Mouse (Mus musculus) midbrain, embryonic 15.5 days (tissue): ENCODE measurements around the gene Rer1. TPM values are rescaled to one million over a fixed set of nuclear protein-coding genes. Genes with fewer than 3 reads are reported as not detected.
"Not testable (repeated sequence)": the region's sequence is repeated elsewhere in the genome, so short reads cannot be mapped to it uniquely, and the experiment has no call there.

ENCODE experiments used
- ATAC-seq: fragments of 200-750 bp; cut with Nextera tagmentation; replicated peaks from 2 replicates; pipeline ENCODE4 v1.8.0; 2017; ENCODE audit warnings: moderate TSS enrichment
- H3K27ac ChIP-seq: fragments of 300-500 bp; sonication (generic); 2 replicates; pipeline ENCODE4 v1.5.1; 2015; ENCODE audit warnings: mild to moderate bottlenecking, inconsistent platforms
- H3K27me3 ChIP-seq: fragments of 300-500 bp; sonication (generic); replicated peaks from 2 replicates; pipeline ENCODE4 v1.6.1; 2015; ENCODE audit warnings: inconsistent platforms
- H3K36me3 ChIP-seq: fragments of 300-500 bp; sonication (generic); replicated peaks from 2 replicates; pipeline ENCODE4 v1.6.1; 2015; ENCODE audit warnings: inconsistent platforms
- H3K4me1 ChIP-seq: fragments of 300-500 bp; sonication (generic); 2 replicates; pipeline ENCODE4 v1.6.1; 2015; ENCODE audit warnings: inconsistent platforms
- H3K4me2 ChIP-seq: fragments of 300-500 bp; sonication (generic); 2 replicates; pipeline ENCODE4 v1.6.1; 2015; ENCODE audit warnings: inconsistent platforms, mild to moderate bottlenecking, moderate library complexity
- H3K4me3 ChIP-seq: fragments of 300-500 bp; sonication (generic); 2 replicates; pipeline ENCODE4 v1.5.1; 2015; ENCODE audit warnings: mild to moderate bottlenecking, inconsistent platforms
- H3K9ac ChIP-seq: fragments of 300-500 bp; sonication (generic); 2 replicates; pipeline ENCODE4 v1.6.1; 2015; ENCODE audit warnings: mild to moderate bottlenecking, inconsistent platforms
- H3K9me3 ChIP-seq: fragments of 300-500 bp; sonication (generic); 2 replicates; pipeline ENCODE4 v1.6.1; 2016; ENCODE audit warnings: inconsistent platforms
- WGBS: fragments of 180-500 bp; shearing (Covaris S2); methylation state at CpG from one replicate; pipeline ENCODE4 v1.1.7; 2015; ENCODE audit warnings: mixed read lengths; 5-methylcytosine and 5-hydroxymethylcytosine counted together
- polyA plus RNA-seq: library from polyadenylated mRNA; unstranded; fragments of >200 nt; fragmentation: Nextera tagmentation; extraction: Ambion mirVana; gene quantifications from 2 replicates; pipeline ENCODE4 v1.2.1, GENCODE M21; 2015

Rer1 gene
- polyA plus RNA-seq, 1 experiment from 2014 or later, result 111 TPM

DNA sequence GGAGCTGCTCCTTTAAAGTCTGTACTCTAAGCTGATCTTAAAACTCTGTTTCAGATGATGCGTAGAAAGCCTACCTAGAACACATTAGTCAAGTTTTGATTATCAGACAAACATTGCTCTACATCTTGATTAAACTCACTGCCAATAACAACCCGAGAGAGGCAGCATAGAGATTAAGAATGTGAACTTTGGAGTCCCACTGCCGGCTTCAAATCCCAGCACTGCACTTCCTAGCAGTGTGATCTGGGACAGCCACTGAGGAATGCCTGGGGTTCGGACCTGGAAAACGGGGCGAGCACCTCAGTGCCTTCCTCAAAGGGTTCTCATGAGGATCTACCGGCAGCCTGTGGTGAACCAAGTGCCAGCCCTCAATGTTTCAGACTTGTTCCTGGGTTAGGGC, 1.8 kb downstream of the Rer1 start:
- H3K27ac ChIP-seq, result no peak overlapping the region
- H3K4me2 ChIP-seq, result peak overlapping the region; percentile 82; the same call in 1 of the 2 replicates
- no peak overlapping the region for H3K4me3 ChIP-seq
- no peak overlapping the region; the same call in 1 of the 2 replicates for H3K9ac ChIP-seq
- 88% methylated on average over 7 of the region's 7 CpGs for WGBS
- H3K9me3 ChIP-seq, result no peaks in the 10 kb centered on the region
- H3K27me3 ChIP-seq, result no peaks in the 10 kb centered on the region
- ATAC-seq, result no peak
- peaks cover 16% of the 10 kb centered on the region for H3K36me3 ChIP-seq
- peaks cover 29% of the 10 kb centered on the region for H3K4me1 ChIP-seq

DNA sequence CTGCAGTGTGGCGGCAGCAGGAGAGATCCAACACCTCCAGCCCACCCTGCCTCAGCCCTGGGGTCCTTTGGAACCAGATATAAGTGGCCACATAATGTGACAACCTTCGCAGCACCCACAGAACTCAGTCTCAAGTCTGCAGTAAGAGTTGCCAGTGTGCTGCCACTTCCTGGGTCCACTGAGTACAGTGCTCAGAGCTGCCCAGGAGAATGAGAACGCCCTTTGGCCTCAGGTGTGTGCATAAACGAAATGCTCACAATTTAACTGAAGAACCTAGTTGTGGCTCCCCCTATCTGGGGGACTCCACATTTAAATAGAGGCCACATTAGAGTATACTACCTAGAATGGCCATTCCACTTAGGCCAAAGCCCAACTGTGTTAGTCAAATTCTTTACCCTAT, 2.6 kb downstream of the Rer1 start:
- Histone ChIP-seq H3K9ac (no peak overlapping the region), H3K4me1 (peaks cover 29% of the 10 kb centered on the region), H3K27ac (no peak overlapping the region), H3K4me3 (no peak overlapping the region), H3K36me3 (peaks cover 21% of the 10 kb centered on the region), H3K27me3 (no peaks in the 10 kb centered on the region), H3K4me2 (no peak overlapping the region), H3K9me3 (no peaks in the 10 kb centered on the region)
- no peak for ATAC-seq
- 86% methylated on average over 4 of the region's 4 CpGs for WGBS

DNA sequence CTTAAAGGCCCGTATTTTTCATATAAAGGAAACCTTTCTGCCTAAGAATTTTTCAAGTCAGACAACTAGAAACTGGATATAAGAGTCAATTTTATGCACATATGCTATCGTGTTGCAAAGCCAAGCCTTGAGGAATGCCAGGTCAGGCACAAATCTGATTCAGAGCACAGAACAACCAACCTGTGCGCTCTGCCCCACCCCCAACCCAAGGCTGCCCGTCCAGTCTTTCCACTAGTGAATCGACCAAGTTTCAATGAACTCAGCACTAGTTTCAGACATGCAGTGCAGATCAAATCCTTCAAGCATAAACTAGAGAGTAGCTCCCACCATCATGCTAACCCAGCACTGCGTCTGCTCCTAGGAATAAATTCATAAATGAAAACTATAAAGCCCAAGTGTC, 6.5 kb downstream of the Rer1 start:
- H3K4me3 ChIP-seq, result no peak overlapping the region
- H3K27me3 ChIP-seq, result no peaks in the 10 kb centered on the region
- 94% methylated on average over 6 of the region's 6 CpGs for WGBS
- peaks cover 10% of the 10 kb centered on the region for H3K4me1 ChIP-seq
- H3K9ac ChIP-seq, result no peak overlapping the region
- no peak for ATAC-seq
- no peak overlapping the region for H3K4me2 ChIP-seq
- peaks cover 53% of the 10 kb centered on the region for H3K36me3 ChIP-seq
- H3K9me3 ChIP-seq, result no peaks in the 10 kb centered on the region
- no peak overlapping the region for H3K27ac ChIP-seq

DNA sequence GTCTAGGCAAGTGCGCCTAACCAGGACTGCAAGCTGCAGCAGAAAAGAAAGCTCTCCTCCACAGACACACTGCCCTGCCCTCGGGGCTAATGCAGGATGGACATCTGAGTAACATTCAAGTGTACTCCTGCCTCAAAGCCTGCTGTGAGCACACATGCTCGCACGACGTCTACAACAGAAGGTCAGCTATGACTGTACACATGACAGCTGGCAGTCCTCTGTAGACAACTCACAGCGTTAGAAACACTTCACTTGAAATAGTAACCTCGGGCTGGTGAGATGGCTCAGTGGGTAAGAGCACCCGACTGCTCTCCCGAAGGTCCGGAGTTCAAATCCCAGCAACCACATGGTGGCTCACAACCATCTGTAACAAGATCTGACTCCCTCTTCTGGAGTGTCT, 7.4 kb downstream of the Rer1 start:
- H3K4me3 ChIP-seq, H3K4me1 ChIP-seq, H3K9me3 ChIP-seq, H3K27ac ChIP-seq, H3K4me2 ChIP-seq, H3K27me3 ChIP-seq, H3K9ac ChIP-seq, ATAC-seq: not testable (repeated sequence)
- WGBS, result 93% methylated on average over 10 of the region's 10 CpGs
- peaks cover 60% of the 10 kb centered on the region for H3K36me3 ChIP-seq

DNA sequence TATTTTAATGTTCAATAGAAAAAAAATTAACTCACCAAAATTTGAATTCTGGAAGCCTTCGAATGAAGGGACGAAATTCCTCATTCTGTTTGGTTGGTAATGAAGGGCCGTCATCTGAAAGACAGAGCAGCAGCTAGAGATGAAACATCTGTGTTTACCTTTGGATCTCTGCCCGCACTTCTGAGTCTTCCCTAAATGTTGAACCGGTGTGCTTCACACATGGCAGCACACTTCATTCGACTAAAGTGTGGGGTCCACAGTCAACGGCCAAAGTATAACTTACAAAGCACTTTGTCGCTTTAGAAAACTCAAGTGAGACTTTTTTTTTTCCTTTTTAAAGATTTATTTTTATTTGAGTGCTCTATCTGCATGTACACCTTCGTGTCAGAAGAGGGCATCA, 9.5 kb downstream of the Rer1 start:
- H3K27me3 ChIP-seq, result no peaks in the 10 kb centered on the region
- H3K9ac ChIP-seq, result no peak overlapping the region
- no peaks in the 10 kb centered on the region for H3K4me1 ChIP-seq
- ATAC-seq, result no peak
- H3K9me3 ChIP-seq, result no peaks in the 10 kb centered on the region
- H3K36me3 ChIP-seq, result peaks cover 72% of the 10 kb centered on the region
- no peak overlapping the region for H3K4me2 ChIP-seq
- H3K4me3 ChIP-seq, result no peak overlapping the region
- no peak overlapping the region for H3K27ac ChIP-seq
- 88% methylated on average over 9 of the region's 9 CpGs for WGBS

DNA sequence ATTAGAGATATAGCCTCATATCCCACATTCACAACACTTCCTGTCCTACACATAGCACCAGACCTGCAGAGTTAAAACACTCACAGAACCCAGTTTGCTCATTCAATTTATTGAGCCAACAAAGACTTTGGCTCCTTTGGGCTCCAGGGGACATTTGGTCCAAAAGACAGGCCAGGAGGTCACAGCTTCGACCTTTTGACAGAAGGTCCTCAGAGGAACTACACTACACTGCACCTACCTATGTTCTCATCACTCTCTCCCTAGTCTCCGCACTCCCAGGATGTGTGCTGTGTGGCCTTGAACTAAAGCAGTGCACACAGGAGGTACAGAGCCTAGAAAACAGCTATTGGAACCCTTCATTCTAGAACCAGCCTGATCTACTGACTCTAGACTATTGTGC, 10.4 kb downstream of the Rer1 start:
- no peak overlapping the region for H3K4me3 ChIP-seq
- H3K9ac ChIP-seq, result no peak overlapping the region
- ATAC-seq, result no peak
- H3K4me1 ChIP-seq, result no peaks in the 10 kb centered on the region
- 100% methylated on average over 2 of the region's 2 CpGs for WGBS
- H3K27me3 ChIP-seq, result no peaks in the 10 kb centered on the region
- H3K36me3 ChIP-seq, result peaks cover 80% of the 10 kb centered on the region
- no peaks in the 10 kb centered on the region for H3K9me3 ChIP-seq
- no peak overlapping the region for H3K4me2 ChIP-seq
- H3K27ac ChIP-seq, result no peak overlapping the region

DNA sequence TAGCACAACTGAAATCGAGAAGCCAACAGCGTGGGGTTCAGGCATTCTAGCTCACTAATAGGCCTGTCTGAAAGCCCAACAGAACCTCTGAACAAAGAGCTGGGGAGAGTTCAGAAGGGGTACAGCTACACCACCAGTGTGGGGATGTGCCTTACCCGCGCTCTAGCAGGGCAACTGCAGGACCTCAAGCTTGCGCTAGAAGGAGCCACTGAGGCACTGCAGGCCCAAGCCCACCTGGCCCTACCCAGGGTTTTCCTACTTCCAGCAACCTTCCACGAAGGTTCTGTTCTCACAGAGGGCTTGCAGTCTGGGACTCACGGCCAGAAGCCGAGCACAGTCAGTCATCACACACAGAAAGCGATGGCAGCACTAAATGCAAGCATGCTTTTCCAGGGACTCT, 11.0 kb downstream of the Rer1 start:
- H3K9me3 ChIP-seq, result no peaks in the 10 kb centered on the region
- no peak overlapping the region for H3K27ac ChIP-seq
- no peak overlapping the region for H3K9ac ChIP-seq
- H3K4me2 ChIP-seq, result no peak overlapping the region
- 87% methylated on average over 9 of the region's 9 CpGs for WGBS
- no peaks in the 10 kb centered on the region for H3K4me1 ChIP-seq
- ATAC-seq, result no peak
- H3K4me3 ChIP-seq, result no peak overlapping the region
- peaks cover 81% of the 10 kb centered on the region for H3K36me3 ChIP-seq
- no peaks in the 10 kb centered on the region for H3K27me3 ChIP-seq

DNA sequence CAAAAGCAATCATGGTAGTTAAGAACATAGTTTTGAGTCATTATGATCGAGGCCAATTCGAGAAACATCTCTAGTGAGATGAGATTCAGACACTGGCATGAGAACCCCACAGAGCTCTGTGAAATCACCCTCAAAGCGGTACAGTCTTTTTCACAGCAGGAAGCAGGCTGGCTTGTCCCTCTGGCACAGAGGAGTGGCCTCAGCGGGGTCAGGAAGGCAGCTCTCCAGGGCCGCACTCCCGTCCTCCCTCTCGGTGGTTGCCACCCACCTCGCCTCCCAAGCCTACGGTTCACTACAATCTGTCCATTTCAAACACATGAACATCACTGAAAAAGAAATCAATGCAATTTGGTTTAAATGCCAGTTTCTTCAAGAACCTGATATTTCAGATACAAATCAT, 11.8 kb downstream of the Rer1 start:
- H3K9me3 ChIP-seq, result no peaks in the 10 kb centered on the region
- H3K4me2 ChIP-seq, result no peak overlapping the region
- H3K4me3 ChIP-seq, result no peak overlapping the region
- ATAC-seq, result no peak
- peaks cover 80% of the 10 kb centered on the region for H3K36me3 ChIP-seq
- H3K4me1 ChIP-seq, result no peaks in the 10 kb centered on the region
- 83% methylated on average over 9 of the region's 9 CpGs for WGBS
- H3K9ac ChIP-seq, result no peak overlapping the region
- no peaks in the 10 kb centered on the region for H3K27me3 ChIP-seq
- H3K27ac ChIP-seq, result no peak overlapping the region

DNA sequence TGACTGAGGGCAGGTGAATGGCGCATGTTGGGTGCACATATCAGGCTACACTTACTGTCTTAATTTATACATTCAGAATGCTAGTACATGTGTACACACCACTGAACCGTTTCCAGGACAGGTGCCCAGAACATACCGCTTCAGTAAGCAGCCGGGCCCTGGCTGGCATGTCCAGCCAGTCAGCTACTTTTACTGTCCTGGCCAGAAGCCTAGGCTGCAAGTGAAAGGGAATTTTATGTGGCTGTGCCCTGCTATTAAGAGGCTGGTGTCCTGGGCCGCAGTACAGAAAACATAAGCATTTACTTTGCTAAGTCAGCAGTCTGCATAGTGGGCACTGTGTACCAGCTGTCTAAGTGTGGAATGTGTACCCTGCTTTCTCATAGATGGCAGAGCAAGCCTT, 15.3 kb downstream of the Rer1 start:
- Histone ChIP-seq H3K4me1 (peaks cover 19% of the 10 kb centered on the region), H3K27me3 (no peaks in the 10 kb centered on the region), H3K9ac (no peak overlapping the region), H3K4me3 (no peak overlapping the region), H3K27ac (no peak overlapping the region), H3K9me3 (no peaks in the 10 kb centered on the region), H3K36me3 (peaks cover 61% of the 10 kb centered on the region), H3K4me2 (no peak overlapping the region)
- 89% methylated on average over 5 of the region's 5 CpGs for WGBS
- ATAC-seq, result no peak

DNA sequence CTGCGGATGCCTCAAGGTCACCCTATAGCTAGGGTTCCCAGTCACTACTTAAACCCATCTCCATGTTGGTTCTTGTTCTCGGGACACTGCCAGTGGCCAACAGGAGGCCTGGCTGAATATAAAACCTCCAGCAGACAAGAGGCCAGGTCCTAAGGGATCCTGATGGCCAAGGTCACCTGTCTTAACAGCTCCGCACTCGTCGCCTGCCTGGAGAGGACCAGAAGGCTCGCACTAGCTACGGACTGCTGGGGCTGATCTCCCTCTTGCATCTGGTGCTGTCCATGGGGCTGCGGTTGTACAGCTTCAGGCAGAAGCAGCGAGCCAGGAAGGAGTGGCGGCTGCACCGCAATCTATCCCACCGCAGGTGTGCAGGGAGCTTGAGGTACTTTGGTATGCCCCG, 16.0 kb downstream of the Rer1 start:
- Histone ChIP-seq H3K36me3 (peaks cover 54% of the 10 kb centered on the region), H3K4me2 (no peak overlapping the region), H3K9me3 (no peaks in the 10 kb centered on the region), H3K4me3 (no peak overlapping the region), H3K4me1 (peaks cover 19% of the 10 kb centered on the region), H3K27me3 (no peaks in the 10 kb centered on the region), H3K9ac (no peak overlapping the region), H3K27ac (no peak overlapping the region)
- ATAC-seq, result no peak
- WGBS, result 93% methylated on average over 13 of the region's 13 CpGs

DNA sequence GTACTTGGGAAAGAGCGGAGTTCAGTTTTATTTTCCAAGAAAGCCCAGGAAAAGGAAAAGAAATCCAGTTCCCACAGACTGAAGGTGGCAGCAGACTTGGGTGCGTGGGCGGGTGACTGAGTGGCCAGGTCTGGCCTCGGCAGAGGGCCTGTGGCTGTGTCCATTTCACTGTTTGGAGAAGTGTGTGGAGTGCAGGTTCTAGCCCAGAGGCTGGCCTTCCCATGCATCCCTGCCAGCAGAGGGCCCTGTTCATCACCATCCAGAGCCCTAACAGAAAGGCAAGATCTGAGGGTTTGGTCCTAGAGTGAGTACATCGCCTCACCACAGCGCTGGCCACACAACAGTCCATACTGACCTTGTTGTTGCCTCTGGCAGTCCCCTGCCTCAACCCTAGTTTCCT, 17.0 kb downstream of the Rer1 start:
- Histone ChIP-seq H3K36me3 (peaks cover 45% of the 10 kb centered on the region), H3K27ac (no peak overlapping the region), H3K27me3 (no peaks in the 10 kb centered on the region), H3K9ac (no peak overlapping the region), H3K4me1 (peaks cover 19% of the 10 kb centered on the region), H3K4me2 (no peak overlapping the region), H3K9me3 (no peaks in the 10 kb centered on the region), H3K4me3 (no peak overlapping the region)
- WGBS, result 87% methylated on average over 6 of the region's 6 CpGs
- ATAC-seq, result no peak

DNA sequence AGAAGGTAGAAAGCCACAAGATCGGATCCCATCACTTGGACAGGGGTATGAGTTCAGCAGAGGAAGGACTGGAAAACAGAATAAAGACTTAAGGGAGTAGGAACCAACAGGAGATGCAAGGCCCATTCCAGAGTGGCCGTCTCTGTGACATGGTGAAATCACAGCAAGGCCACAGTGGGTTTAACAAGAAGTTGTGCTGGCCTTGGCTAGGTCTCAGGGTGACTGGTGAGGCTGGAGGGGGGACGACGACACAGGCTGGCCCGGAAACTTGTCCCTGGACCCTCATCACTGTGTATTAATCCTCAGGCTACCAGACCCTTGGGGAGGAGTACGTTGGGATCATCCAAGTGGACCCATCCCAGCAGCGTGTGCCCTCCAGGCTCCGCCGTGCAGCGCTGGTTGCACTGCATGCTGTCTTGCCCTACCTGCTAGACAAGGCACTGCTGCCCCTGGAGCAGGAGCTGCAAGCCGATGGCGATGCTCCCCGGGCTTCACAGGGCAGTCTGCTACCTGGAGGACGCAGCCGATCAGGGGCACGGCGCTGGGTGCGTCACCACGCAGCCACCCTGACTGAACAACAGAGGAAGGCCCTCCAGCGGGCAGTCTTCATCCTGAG, 17.7 kb downstream of the Rer1 start:
- Histone ChIP-seq H3K4me1 (peaks cover 19% of the 10 kb centered on the region), H3K27ac (no peak overlapping the region), H3K9ac (no peak overlapping the region), H3K4me2 (no peak overlapping the region), H3K36me3 (peaks cover 38% of the 10 kb centered on the region), H3K4me3 (no peak overlapping the region), H3K9me3 (no peaks in the 10 kb centered on the region), H3K27me3 (no peaks in the 10 kb centered on the region)
- no peak for ATAC-seq
- 93% methylated on average over 20 of the region's 20 CpGs for WGBS

DNA sequence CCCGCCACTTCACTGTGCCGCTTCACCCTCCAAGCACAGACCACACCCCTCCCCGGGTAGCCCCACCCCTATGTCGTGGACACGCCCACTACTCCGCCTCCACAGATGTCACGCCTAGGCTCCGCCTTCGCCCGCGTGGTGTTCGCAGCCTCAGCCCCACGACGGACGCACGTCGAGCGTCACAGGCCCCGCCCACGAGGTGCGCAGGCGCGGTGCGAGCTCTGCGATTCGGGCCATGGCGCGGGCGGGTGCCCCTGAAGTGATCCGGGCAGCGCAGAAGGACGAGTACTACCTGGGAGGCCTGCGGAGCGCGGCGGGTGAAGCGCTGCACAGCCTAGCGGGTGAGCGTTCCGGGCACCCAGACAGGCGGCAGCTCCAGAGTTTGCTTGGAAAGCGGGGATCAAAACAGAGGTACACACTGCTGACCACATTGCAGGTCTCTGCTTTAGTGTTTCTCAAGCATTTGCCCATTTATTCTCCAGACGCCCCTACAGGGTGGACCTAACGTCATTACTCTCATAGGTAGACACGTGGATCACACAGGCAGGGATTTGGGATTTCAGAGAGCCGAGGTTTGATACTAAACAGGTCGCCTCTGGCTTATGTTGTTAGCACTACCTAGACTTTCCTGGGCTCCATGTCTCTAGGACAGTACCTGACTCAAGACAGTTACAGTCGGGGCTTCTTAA, 19.2 kb downstream of the Rer1 start, which contains the start of gene Pex10:
Gene Pex10 (plus strand): TSS at position 183 of the 689 bp plus-strand sequence.
- peak within 1 kb of the TSS; percentile 84 for H3K4me2 ChIP-seq
- under 1% methylated on average over 48 of the region's 48 CpGs for WGBS
- peak within 1 kb of the TSS; percentile 71 for H3K27ac ChIP-seq
- H3K9me3 ChIP-seq, result no peaks in the 10 kb centered on the region
- peaks cover 30% of the 10 kb centered on the region for H3K36me3 ChIP-seq
- H3K4me3 ChIP-seq, result peak within 1 kb of the TSS; percentile 69
- H3K27me3 ChIP-seq, result no peaks in the 10 kb centered on the region
- ATAC-seq, result peak; percentile 92
- H3K9ac ChIP-seq, result peak within 1 kb of the TSS; percentile 75
- H3K4me1 ChIP-seq, result peaks cover 19% of the 10 kb centered on the region
